Mouse (Mus musculus) embryonic facial prominence, embryonic 10.5 days (tissue): ENCODE results near the gene Gjc2. TPM values are rescaled to one million over a fixed set of nuclear protein-coding genes. Genes with fewer than 3 reads are reported as not detected.

Experiments used
- DNase-seq: peaks from one replicate; pipeline ENCODE4 v3.0.0-alpha.2; 2017; ENCODE audit warnings: low spot score
- H3K27ac ChIP-seq: fragments of 300-500 bp; sonication (generic); replicated peaks from 2 replicates; pipeline ENCODE4 v1.5.1; 2016; ENCODE audit warnings: mild to moderate bottlenecking
- H3K27me3 ChIP-seq: fragments of 300-500 bp; sonication (generic); replicated peaks from 2 replicates; pipeline ENCODE4 v1.6.1; 2016; ENCODE audit warnings: low read depth, mild to moderate bottlenecking; ENCODE audit not compliant: poor library complexity, severe bottlenecking
- H3K36me3 ChIP-seq: fragments of 300-500 bp; sonication (generic); replicated peaks from 2 replicates; pipeline ENCODE4 v1.6.1; 2016; ENCODE audit warnings: mild to moderate bottlenecking, moderate library complexity
- H3K4me1 ChIP-seq: fragments of 300-500 bp; sonication (generic); 2 replicates; pipeline ENCODE4 v1.6.1; 2016
- H3K4me3 ChIP-seq: fragments of 300-500 bp; sonication (generic); 2 replicates; pipeline ENCODE4 v1.5.1; 2016; ENCODE audit warnings: mild to moderate bottlenecking, moderate library complexity
- H3K9me3 ChIP-seq: fragments of 300-500 bp; sonication (generic); 2 replicates; pipeline ENCODE4 v1.6.1; 2016; ENCODE audit warnings: mild to moderate bottlenecking
- WGBS: fragments of 180-500 bp; shearing (Covaris S2); methylation state at CpG from one replicate; pipeline ENCODE4 v1.1.7; 2016; 5-methylcytosine and 5-hydroxymethylcytosine counted together
- polyA plus RNA-seq: library from polyadenylated mRNA; unstranded; fragments of >200 nt; fragmentation: Nextera tagmentation; extraction: Ambion mirVana; gene quantifications from 2 replicates; pipeline ENCODE4 v1.2.1, GENCODE M21; 2016

The Gjc2 gene
- polyA plus RNA-seq = 0.15 TPM in 1 of 2 replicates, not detected in the other

DNA sequence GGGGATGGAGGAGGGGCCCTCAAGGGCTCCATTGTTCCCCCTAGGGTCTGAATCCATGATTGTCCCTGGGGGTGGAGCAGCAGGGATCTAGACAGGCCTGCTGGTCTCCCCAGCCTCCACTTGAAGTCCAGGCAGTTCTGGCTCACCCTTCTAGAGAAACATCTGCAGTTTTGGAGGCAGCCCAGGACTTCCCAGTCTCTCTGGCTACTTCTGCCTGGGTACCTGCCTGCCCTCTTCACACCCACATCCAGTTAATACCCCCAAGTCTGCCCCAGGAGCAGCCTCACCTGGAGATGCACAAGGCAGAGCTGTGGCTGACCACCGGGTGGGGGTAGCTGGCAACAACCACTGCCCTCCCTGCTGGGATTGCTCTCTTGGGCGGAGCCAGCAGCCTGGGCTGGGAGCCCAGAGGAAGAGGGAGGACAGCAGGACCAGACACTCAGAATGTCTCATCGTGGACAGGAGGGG lies at the start of gene Gjc2:
Gene Gjc2, minus strand, starts transcription at position 350 of the 468 bp plus-strand sequence.
- no peaks in the 10 kb centered on the region for H3K9me3 ChIP-seq

DNA sequence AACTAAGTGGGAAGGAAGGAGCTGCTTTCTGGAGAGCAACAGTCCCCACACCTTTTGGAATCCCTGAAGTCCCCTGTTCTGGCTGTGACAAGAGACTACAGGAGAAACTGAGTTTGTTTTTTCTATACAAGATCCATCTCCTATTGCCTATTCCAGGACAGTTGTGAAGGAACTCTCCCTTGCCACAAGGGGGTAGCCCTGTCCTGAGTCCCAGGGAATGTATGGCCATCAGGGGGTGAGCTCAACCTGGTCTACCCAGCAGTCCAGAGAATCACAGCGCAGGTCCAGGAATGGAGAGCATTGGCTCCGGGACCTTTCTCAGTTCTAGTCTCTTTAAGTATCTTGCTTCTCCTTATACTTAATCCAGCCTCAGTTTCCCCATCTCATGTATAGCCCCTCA lies 49.8 kb upstream of the Gjc2 start:
- 63% methylated on average over 2 of the region's 2 CpGs for WGBS
- H3K36me3 ChIP-seq = no peaks in the 10 kb centered on the region
- peaks cover 9% of the 10 kb centered on the region for H3K4me1 ChIP-seq
- no peak for DNase-seq
- peaks cover 12% of the 10 kb centered on the region for H3K27me3 ChIP-seq
- no peaks in the 10 kb centered on the region for H3K9me3 ChIP-seq
- H3K4me3 ChIP-seq = no peak overlapping the region
- no peak overlapping the region for H3K27ac ChIP-seq

More for the DNA sequence above, at the start of gene Gjc2:
- Histone ChIP-seq H3K4me1 (no peaks in the 10 kb centered on the region), H3K36me3 (peaks cover 54% of the 10 kb centered on the region), H3K27me3 (peaks cover 35% of the 10 kb centered on the region), H3K27ac (no peak within 1 kb of the TSS), H3K4me3 (no peak within 1 kb of the TSS)
- WGBS = 37% methylated on average over 3 of the region's 3 CpGs
- no peak for DNase-seq

DNA sequence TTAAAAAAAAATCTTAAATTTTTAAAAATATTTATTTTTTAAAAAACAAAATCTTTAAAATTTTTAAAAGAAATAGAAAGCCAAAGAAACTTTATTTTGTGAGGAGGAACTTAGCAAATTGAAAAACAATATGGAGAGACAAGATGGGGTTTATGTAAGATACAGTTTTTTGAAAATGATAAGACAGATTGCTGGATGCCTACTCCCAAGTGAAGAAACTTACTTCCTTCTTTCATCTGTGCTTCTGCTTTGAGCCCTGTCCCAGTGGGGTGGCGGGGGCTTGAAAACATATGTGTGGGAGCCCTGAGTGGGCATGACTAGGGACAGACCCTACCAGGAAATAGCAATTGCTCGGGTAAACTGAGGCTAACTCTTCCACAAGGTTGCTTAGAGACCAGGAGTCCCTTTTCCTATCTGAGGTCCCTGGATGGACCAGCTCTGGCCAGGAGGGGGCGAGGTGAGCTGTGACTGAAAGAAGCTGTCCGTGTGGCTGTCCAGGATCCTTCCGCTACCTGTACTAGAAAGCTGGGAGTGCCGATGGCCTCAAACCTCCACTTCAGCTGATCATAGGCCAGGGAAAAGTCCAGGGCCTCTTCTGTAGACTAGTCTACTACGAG lies 47.2 kb upstream of the Gjc2 start:
- no peaks in the 10 kb centered on the region for H3K27me3 ChIP-seq
- H3K27ac ChIP-seq = no peak overlapping the region
- DNase-seq = peak; percentile 77
- H3K4me1 ChIP-seq = peaks cover 28% of the 10 kb centered on the region
- no peaks in the 10 kb centered on the region for H3K9me3 ChIP-seq
- H3K4me3 ChIP-seq = no peak overlapping the region; the same call in 1 of the 2 replicates
- no peaks in the 10 kb centered on the region; the same call in 1 of the 2 replicates for H3K36me3 ChIP-seq
- 14% methylated on average over 7 of the region's 7 CpGs for WGBS

GRCm38 (mm10) chr11:59228122-59228953 lies 45.3 kb upstream of the Gjc2 start, which contains the start of gene Arf1:
TSS of gene Arf1 (minus strand) at chr11:59228270.
- H3K4me3 ChIP-seq = peak within 1 kb of the TSS; percentile 99
- WGBS = 4% methylated on average over 59 of the region's 59 CpGs
- peak within 1 kb of the TSS; percentile 98 for H3K27ac ChIP-seq
- H3K4me1 ChIP-seq = peaks cover 39% of the 10 kb centered on the region
- DNase-seq = peak; percentile 97
- H3K9me3 ChIP-seq = no peaks in the 10 kb centered on the region
- H3K27me3 ChIP-seq = no peaks in the 10 kb centered on the region
- H3K36me3 ChIP-seq = peaks cover 9% of the 10 kb centered on the region

DNA sequence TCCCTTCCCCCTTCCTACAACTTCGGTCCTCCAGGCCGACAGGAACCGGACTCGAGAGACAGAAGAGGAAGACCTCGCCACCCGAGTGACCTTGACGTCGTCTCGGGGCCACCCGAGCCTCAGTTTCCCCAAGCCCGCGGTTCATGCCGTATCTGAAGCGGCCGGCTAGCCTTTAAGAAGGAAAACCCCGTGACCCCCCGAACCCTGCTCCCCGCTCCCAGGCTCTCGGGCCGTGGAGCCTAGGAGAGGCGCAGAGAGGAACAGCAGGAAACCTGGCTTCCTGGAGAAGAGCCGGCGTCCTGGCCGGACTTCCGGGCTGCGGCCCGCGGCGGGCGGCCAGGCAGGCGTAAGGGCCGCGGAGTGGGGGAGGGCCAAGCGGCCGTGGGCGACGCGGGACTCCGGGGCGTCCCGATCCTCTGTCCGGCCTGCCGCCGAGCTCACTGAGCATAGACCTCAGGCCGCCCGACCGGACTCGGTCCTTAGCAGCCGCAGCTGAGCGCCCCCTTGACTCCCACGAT lies 44.6 kb upstream of the Gjc2 start:
- H3K4me3 ChIP-seq = peak overlapping the region; percentile 99
- H3K4me1 ChIP-seq = peaks cover 40% of the 10 kb centered on the region
- H3K36me3 ChIP-seq = peaks cover 14% of the 10 kb centered on the region
- no peak for DNase-seq
- H3K9me3 ChIP-seq = no peaks in the 10 kb centered on the region
- WGBS = under 1% methylated on average over 51 of the region's 51 CpGs
- no peaks in the 10 kb centered on the region for H3K27me3 ChIP-seq
- H3K27ac ChIP-seq = peak overlapping the region; percentile 98

DNA sequence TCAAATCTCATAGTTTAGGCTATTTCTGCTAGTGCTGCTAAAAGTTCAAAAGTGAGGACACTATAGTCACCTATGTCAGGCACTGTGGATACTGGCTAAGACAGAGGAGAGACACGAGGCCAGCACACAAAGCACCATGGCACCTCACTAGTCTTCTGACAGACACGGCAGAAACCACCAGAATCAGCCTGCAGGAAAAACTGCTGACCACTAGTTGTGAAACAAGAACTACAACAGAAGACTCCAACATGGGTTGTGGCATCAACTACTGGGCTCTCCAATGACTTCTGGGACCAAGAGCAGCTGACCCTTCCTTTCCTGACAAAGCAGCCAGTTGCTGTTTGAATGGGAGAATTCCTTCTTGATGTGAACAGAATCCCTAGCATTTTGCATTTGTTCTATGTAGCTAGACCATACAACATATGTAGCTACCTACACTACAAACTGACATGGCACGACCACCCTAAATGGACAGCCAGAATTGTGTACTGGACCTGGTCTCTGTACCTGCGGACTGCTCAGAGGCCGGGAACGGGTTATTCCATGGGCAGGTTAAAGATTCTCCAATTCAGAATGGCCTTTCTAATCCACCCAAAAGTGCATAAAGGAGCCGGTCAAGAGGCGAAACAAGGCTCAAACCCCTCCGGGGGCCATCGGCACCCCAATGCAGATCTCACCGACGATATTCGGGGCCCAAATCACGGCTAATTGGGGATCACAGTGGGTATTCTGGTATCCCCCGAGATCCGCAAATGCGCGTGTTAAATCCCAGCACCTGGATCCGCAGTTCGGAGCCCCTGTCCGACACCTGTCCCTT lies 44.0 kb upstream of the Gjc2 start:
- H3K27ac ChIP-seq = peak overlapping the region; percentile 98
- no peaks in the 10 kb centered on the region for H3K27me3 ChIP-seq
- H3K4me1 ChIP-seq = peaks cover 40% of the 10 kb centered on the region
- H3K4me3 ChIP-seq = peak overlapping the region; percentile 99
- no peaks in the 10 kb centered on the region for H3K9me3 ChIP-seq
- WGBS = 7% methylated on average over 21 of the region's 21 CpGs
- H3K36me3 ChIP-seq = peaks cover 20% of the 10 kb centered on the region
- no peak for DNase-seq

- Histone ChIP-seq H3K36me3 (peaks cover 27% of the 10 kb centered on the region), H3K27ac (no peak overlapping the region), H3K4me3 (peak overlapping the region; percentile 99), H3K9me3 (no peaks in the 10 kb centered on the region), H3K4me1 (peaks cover 43% of the 10 kb centered on the region), H3K27me3 (no peaks in the 10 kb centered on the region)
- no peak for DNase-seq
- WGBS = 71% methylated on average over 3 of the region's 3 CpGs
Measured at GRCm38 (mm10) chr11:59226251-59226650, 43.2 kb upstream of the Gjc2 start.

- peak overlapping the region; percentile 99; the same call in 1 of the 2 replicates for H3K4me3 ChIP-seq
- 84% methylated on average over 2 of the region's 2 CpGs for WGBS
- DNase-seq = no peak
- H3K27me3 ChIP-seq = no peaks in the 10 kb centered on the region
- peaks cover 44% of the 10 kb centered on the region for H3K4me1 ChIP-seq
- no peaks in the 10 kb centered on the region for H3K9me3 ChIP-seq
- H3K36me3 ChIP-seq = peaks cover 38% of the 10 kb centered on the region
- H3K27ac ChIP-seq = no peak overlapping the region
Measured at GRCm38 (mm10) chr11:59225167-59225566, 42.2 kb upstream of the Gjc2 start.

DNA sequence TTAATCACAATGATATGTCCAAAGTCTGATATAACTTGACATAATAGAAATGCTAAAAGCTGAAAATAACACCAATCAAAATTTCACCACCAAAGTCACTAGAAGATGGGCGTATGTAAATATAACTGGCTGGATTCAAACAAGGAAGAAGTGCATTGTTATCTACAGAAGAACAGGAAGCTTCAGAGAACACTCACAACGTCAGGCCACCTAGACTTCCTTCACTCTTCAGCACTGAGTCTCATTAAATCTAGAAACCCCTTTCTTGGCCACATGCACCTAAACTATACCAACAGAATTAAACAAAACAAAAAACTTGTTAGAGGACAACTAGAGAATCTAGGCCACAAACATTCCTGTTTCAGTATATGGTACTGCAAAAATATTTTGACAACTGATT lies 41.5 kb upstream of the Gjc2 start:
- Histone ChIP-seq H3K27me3 (no peaks in the 10 kb centered on the region), H3K4me1 (peaks cover 44% of the 10 kb centered on the region), H3K36me3 (peaks cover 44% of the 10 kb centered on the region), H3K4me3 (no peak overlapping the region), H3K9me3 (no peaks in the 10 kb centered on the region), H3K27ac (no peak overlapping the region)
- no peak for DNase-seq
- WGBS = 80% methylated on average over 2 of the region's 2 CpGs

- Histone ChIP-seq H3K4me1 (peaks cover 42% of the 10 kb centered on the region), H3K9me3 (no peaks in the 10 kb centered on the region), H3K36me3 (peaks cover 49% of the 10 kb centered on the region)
Measured at GRCm38 (mm10) chr11:59224025-59224424, 41.0 kb upstream of the Gjc2 start.

GRCm38 (mm10) chr11:59222306-59222705 lies 39.3 kb upstream of the Gjc2 start:
- H3K27me3 ChIP-seq = no peaks in the 10 kb centered on the region
- peaks cover 66% of the 10 kb centered on the region for H3K36me3 ChIP-seq
- no peak overlapping the region for H3K4me3 ChIP-seq
- H3K27ac ChIP-seq = no peak overlapping the region
- H3K9me3 ChIP-seq = no peaks in the 10 kb centered on the region
- WGBS = 94% methylated on average over 4 of the region's 4 CpGs
- peaks cover 48% of the 10 kb centered on the region for H3K4me1 ChIP-seq
- no peak for DNase-seq

More at GRCm38 (mm10) chr11:59224025-59224424, 41.0 kb upstream of the Gjc2 start:
- H3K27me3 ChIP-seq = no peaks in the 10 kb centered on the region
- H3K4me3 ChIP-seq = no peak overlapping the region
- no peak overlapping the region for H3K27ac ChIP-seq
- DNase-seq = no peak
- WGBS = 93% methylated on average over 3 of the region's 3 CpGs

GRCm38 (mm10) chr11:59221604-59222003 lies 38.6 kb upstream of the Gjc2 start:
- no peaks in the 10 kb centered on the region for H3K27me3 ChIP-seq
- no peaks in the 10 kb centered on the region for H3K9me3 ChIP-seq
- H3K36me3 ChIP-seq = peaks cover 73% of the 10 kb centered on the region
- no peak overlapping the region for H3K27ac ChIP-seq
- peaks cover 43% of the 10 kb centered on the region for H3K4me1 ChIP-seq
- DNase-seq = no peak
- no peak overlapping the region for H3K4me3 ChIP-seq
